In the genomic region with DNA sequence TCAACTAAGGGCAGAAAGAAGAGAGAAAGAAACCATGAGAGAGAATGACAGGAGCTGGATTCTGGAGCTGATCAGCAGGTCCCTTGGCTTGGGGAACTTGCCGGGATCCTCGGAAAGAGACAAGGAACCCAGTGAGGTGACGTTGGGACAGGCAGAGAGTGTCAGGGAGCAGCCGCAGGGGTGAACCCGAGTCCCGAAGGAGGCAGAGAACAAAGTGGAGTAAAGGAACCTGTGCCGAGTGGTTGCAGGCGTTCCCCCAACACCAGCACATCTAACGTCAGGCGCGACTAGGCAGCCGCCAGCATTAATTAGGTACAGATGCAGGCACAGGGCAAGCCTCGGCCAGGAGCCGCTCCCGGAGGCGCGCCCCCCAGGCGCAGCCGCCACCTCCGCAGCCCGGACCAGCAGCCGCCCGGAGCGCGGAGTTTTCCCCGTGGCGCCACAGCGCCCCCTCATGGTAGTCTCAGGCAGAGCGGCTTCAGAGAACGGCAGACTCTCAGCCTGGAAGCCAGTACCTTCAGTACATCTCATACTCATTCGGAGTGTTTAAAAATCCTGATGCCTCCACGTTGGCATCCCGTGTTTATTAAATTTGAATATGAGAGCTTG, we compare ENCODE assay signal across 8 mouse cellular contexts. TPM values are rescaled to one million over a fixed set of nuclear protein-coding genes. Genes with fewer than 3 reads are reported as not detected.
DNase-seq lines count a peak whose midpoint lies in the region; ATAC-seq lines count a peak whose summit lies in the region.

No protein-coding gene starts in this region.

- intact Hi-C loops in left cerebral cortex, postnatal 10 days (cut with DNase I), result loop anchor here (2.0 to 10.0 kb wide), 4 partner anchors 169 to 601 kb away; no protein-coding TSS in a partner anchor

- peak; percentile 89 for DNase-seq in ZHBTc4 (ENCODE audit: low read depth, low spot score)
- peak; percentile 70 to 73 for DNase-seq in gastrocnemius, adult 8-10 months (ENCODE audit: low spot score in 2 of 2)
- DNase-seq in induced T-regulatory cell, adult 2 months (ENCODE audit: low read depth), result peak; percentile 82
- DNase-seq in left cerebral cortex, postnatal 10 days (ENCODE audit: extremely low spot score in 1 of 2, low spot score in 2 of 2), result peak; percentile 72 to 85
- peak; percentile 87 for DNase-seq in right cerebral cortex, postnatal 14 days
- DNase-seq in urinary bladder, postnatal 36 days (ENCODE audit: low spot score in 2 of 2), result peak; percentile 82 to 86

- ATAC-seq in common myeloid progenitor, adult 5-6 weeks (replicated peaks; ENCODE audit: low read depth, poor library complexity, severe bottlenecking), result peak; percentile 80
- ATAC-seq in megakaryocyte-erythroid progenitor cell, adult 5-6 weeks (replicated peaks; ENCODE audit: low FRiP score, low TSS enrichment, poor library complexity, severe bottlenecking), result peak; percentile 86

RNA-seq across cellular contexts. Expression of a gene that starts 31.1 kb away (rescaled TPM):
- not detected in 2 replicates for total RNA-seq in common myeloid progenitor, adult 5-6 weeks (2017)
- under 1 TPM in 2 of 4 experiments, not detected in 2; 0.07 to 0.13 TPM for total RNA-seq in gastrocnemius, adult 8-10 months (2022)
- total RNA-seq in left cerebral cortex, postnatal 10 days (2021), result not detected
- total RNA-seq in megakaryocyte-erythroid progenitor cell, adult 5-6 weeks (2014; fragmentation: Nextera tagmentation), result not detected in 2 replicates
- total RNA-seq in megakaryocyte-erythroid progenitor cell, adult 5-6 weeks (2017), result not detected in 2 replicates

RNA-seq across cellular contexts. Expression of a gene that starts 46.9 kb away (rescaled TPM):
- not detected in 2 replicates for total RNA-seq in common myeloid progenitor, adult 5-6 weeks (2017)
- total RNA-seq in gastrocnemius, adult 8-10 months (2022), result under 1 TPM; 0.05 to 0.31 (median 0.10) TPM
- not detected for total RNA-seq in left cerebral cortex, postnatal 10 days (2021)
- not detected in 2 replicates for total RNA-seq in megakaryocyte-erythroid progenitor cell, adult 5-6 weeks (2014; fragmentation: Nextera tagmentation)
- total RNA-seq in megakaryocyte-erythroid progenitor cell, adult 5-6 weeks (2017), result not detected in 2 replicates

Comparison
In these comparisons a context has a peak if more than half of its experiments do, and no peak if none do; other contexts are left out.
1. Peak in every context shown above with its lines: DNase-seq and ATAC-seq.